Mouse (Mus musculus): ENCODE results near the gene Glp1r. TPM values are rescaled to one million over a fixed set of nuclear protein-coding genes. Genes with fewer than 3 reads are reported as not detected.

Gene Glp1r
- 0.07 and 0.14 TPM in 2 replicates for polyA plus RNA-seq (2012; rRNA removed)

GRCm38 (mm10) chr17:30901627-30902026 is at the start of gene Glp1r:
Glp1r (plus strand) TSS chr17:30901817.
- Histone ChIP-seq H3K36me3 (ENCODE audit: control insufficient read depth, insufficient read depth, low read length) (no peaks in the 10 kb centered on the region), H3K4me1 (replicated peaks; ENCODE audit: control insufficient read depth, insufficient read depth, low read length) (peaks cover 25% of the 10 kb centered on the region), H3K27ac (ENCODE audit: control insufficient read depth, insufficient read depth, low read length) (no peak within 1 kb of the TSS), H3K4me3 (ENCODE audit: control insufficient read depth, insufficient read depth, low read length) (peak within 1 kb of the TSS; percentile 17), H3K27me3 (ENCODE audit: control insufficient read depth, insufficient read depth, low read length) (peaks cover 12% of the 10 kb centered on the region)
- no peak for TF ChIP-seq CTCF (IDR thresholded peaks at IDR 0.05; ENCODE audit: borderline replicate concordance, control insufficient read depth, extremely low read depth, insufficient read depth, low read length, poor library complexity)
- no peak for TF ChIP-seq POLR2A (IDR thresholded peaks at IDR 0.05; ENCODE audit: control insufficient read depth, extremely low read depth, insufficient read depth, low read length, poor library complexity)
- 2% methylated on average over 37 of the region's 37 CpGs for WGBS
- no peak for DNase-seq

- no peak overlapping the region for H3K27ac ChIP-seq (ENCODE audit: control insufficient read depth, insufficient read depth, low read length)
- H3K27me3 ChIP-seq (ENCODE audit: control insufficient read depth, insufficient read depth, low read length), result no peaks in the 10 kb centered on the region
- no peak overlapping the region for H3K4me3 ChIP-seq (ENCODE audit: control insufficient read depth, insufficient read depth, low read length)
- H3K36me3 ChIP-seq (ENCODE audit: control insufficient read depth, insufficient read depth, low read length), result no peaks in the 10 kb centered on the region
- H3K4me1 ChIP-seq (replicated peaks; ENCODE audit: control insufficient read depth, insufficient read depth, low read length), result no peaks in the 10 kb centered on the region
- TF ChIP-seq POLR2A (IDR thresholded peaks at IDR 0.05; ENCODE audit: control insufficient read depth, extremely low read depth, insufficient read depth, low read length, poor library complexity), result no peak
- no peak for TF ChIP-seq CTCF (IDR thresholded peaks at IDR 0.05; ENCODE audit: borderline replicate concordance, control insufficient read depth, extremely low read depth, insufficient read depth, low read length, poor library complexity)
- DNase-seq, result no peak
Observed at GRCm38 (mm10) chr17:30852345-30852744, 49.3 kb upstream of the Glp1r start.

- TF ChIP-seq POLR2A (IDR thresholded peaks at IDR 0.05; ENCODE audit: control insufficient read depth, extremely low read depth, insufficient read depth, low read length, poor library complexity) (no peak), CTCF (IDR thresholded peaks at IDR 0.05; ENCODE audit: borderline replicate concordance, control insufficient read depth, extremely low read depth, insufficient read depth, low read length, poor library complexity) (no peak)
- 95% methylated on average over 5 of the region's 5 CpGs for WGBS
- Histone ChIP-seq H3K4me1 (replicated peaks; ENCODE audit: control insufficient read depth, insufficient read depth, low read length) (0 out of 2 replicates have a peak, but pooled peaks cover 4% of the 10 kb centered on the region), H3K27me3 (ENCODE audit: control insufficient read depth, insufficient read depth, low read length) (no peaks in the 10 kb centered on the region), H3K4me3 (ENCODE audit: control insufficient read depth, insufficient read depth, low read length) (no peak overlapping the region), H3K36me3 (ENCODE audit: control insufficient read depth, insufficient read depth, low read length) (no peaks in the 10 kb centered on the region), H3K27ac (ENCODE audit: control insufficient read depth, insufficient read depth, low read length) (no peak overlapping the region)
- DNase-seq, result no peak
Observed at GRCm38 (mm10) chr17:30857347-30857746, 44.3 kb upstream of the Glp1r start.

GRCm38 (mm10) chr17:30858586-30859259 is 42.9 kb upstream of the Glp1r start:
- DNase-seq, result no peak
- WGBS, result 86% methylated on average over 11 of the region's 11 CpGs

GRCm38 (mm10) chr17:30859989-30860585 is 41.5 kb upstream of the Glp1r start:
- Histone ChIP-seq H3K27ac (ENCODE audit: control insufficient read depth, insufficient read depth, low read length) (no peak overlapping the region), H3K4me1 (replicated peaks; ENCODE audit: control insufficient read depth, insufficient read depth, low read length) (0 out of 2 replicates have a peak, but pooled peaks cover 4% of the 10 kb centered on the region), H3K36me3 (ENCODE audit: control insufficient read depth, insufficient read depth, low read length) (no peaks in the 10 kb centered on the region), H3K4me3 (ENCODE audit: control insufficient read depth, insufficient read depth, low read length) (no peak overlapping the region), H3K27me3 (ENCODE audit: control insufficient read depth, insufficient read depth, low read length) (no peaks in the 10 kb centered on the region)
- no peak for TF ChIP-seq CTCF (IDR thresholded peaks at IDR 0.05; ENCODE audit: borderline replicate concordance, control insufficient read depth, extremely low read depth, insufficient read depth, low read length, poor library complexity)
- no peak for DNase-seq
- 87% methylated on average over 10 of the region's 10 CpGs for WGBS

More at GRCm38 (mm10) chr17:30858586-30859259, 42.9 kb upstream of the Glp1r start:
- H3K27me3 ChIP-seq (ENCODE audit: control insufficient read depth, insufficient read depth, low read length), result no peaks in the 10 kb centered on the region
- 0 out of 2 replicates have a peak, but pooled peaks cover 4% of the 10 kb centered on the region for H3K4me1 ChIP-seq (replicated peaks; ENCODE audit: control insufficient read depth, insufficient read depth, low read length)
- no peaks in the 10 kb centered on the region for H3K36me3 ChIP-seq (ENCODE audit: control insufficient read depth, insufficient read depth, low read length)
- H3K4me3 ChIP-seq (ENCODE audit: control insufficient read depth, insufficient read depth, low read length), result no peak overlapping the region
- TF ChIP-seq POLR2A (IDR thresholded peaks at IDR 0.05; ENCODE audit: control insufficient read depth, extremely low read depth, insufficient read depth, low read length, poor library complexity) (no peak), CTCF (IDR thresholded peaks at IDR 0.05; ENCODE audit: borderline replicate concordance, control insufficient read depth, extremely low read depth, insufficient read depth, low read length, poor library complexity) (no peak)
- no peak overlapping the region for H3K27ac ChIP-seq (ENCODE audit: control insufficient read depth, insufficient read depth, low read length)

GRCm38 (mm10) chr17:30860606-30861005 is 41.0 kb upstream of the Glp1r start:
- WGBS, result 73% methylated on average over 7 of the region's 7 CpGs
- no peak for TF ChIP-seq CTCF (IDR thresholded peaks at IDR 0.05; ENCODE audit: borderline replicate concordance, control insufficient read depth, extremely low read depth, insufficient read depth, low read length, poor library complexity)
- no peak for TF ChIP-seq POLR2A (IDR thresholded peaks at IDR 0.05; ENCODE audit: control insufficient read depth, extremely low read depth, insufficient read depth, low read length, poor library complexity)
- Histone ChIP-seq H3K36me3 (ENCODE audit: control insufficient read depth, insufficient read depth, low read length) (no peaks in the 10 kb centered on the region), H3K27ac (ENCODE audit: control insufficient read depth, insufficient read depth, low read length) (no peak overlapping the region), H3K4me1 (replicated peaks; ENCODE audit: control insufficient read depth, insufficient read depth, low read length) (0 out of 2 replicates have a peak, but pooled peaks cover 4% of the 10 kb centered on the region), H3K27me3 (ENCODE audit: control insufficient read depth, insufficient read depth, low read length) (no peaks in the 10 kb centered on the region), H3K4me3 (ENCODE audit: control insufficient read depth, insufficient read depth, low read length) (no peak overlapping the region)
- DNase-seq, result no peak
